Comparison of ENCODE assay signal across 8 mouse cellular contexts in genomic region chr3:108200329-108201323, GRCm38 (mm10). TPM values are rescaled to one million over a fixed set of nuclear protein-coding genes. Genes with fewer than 3 reads are reported as not detected.
DNase-seq lines count a peak whose midpoint lies in the region; ATAC-seq and TF ChIP-seq lines count a peak whose summit lies in the region.

Gene Cyb561d1, minus strand, starts transcription at chr3:108201212.

- in situ Hi-C loops in Patski (cut with MboI; ENCODE audit: low pct_unique_long_range_greater_than_20kb): no loop called here

- H3K27me3 ChIP-seq in Patski: no peaks in the 10 kb centered on the region
- H3K27me3 ChIP-seq in hindbrain, embryonic 11.5 days (ENCODE audit: control insufficient read depth, insufficient read depth, low read length): no peaks in the 10 kb centered on the region
- no peaks in the 10 kb centered on the region for H3K27me3 ChIP-seq in lung, postnatal 0 days (replicated peaks; ENCODE audit: insufficient read depth, low read length)

- no peaks in the 10 kb centered on the region for H3K9me3 ChIP-seq in hindbrain, embryonic 11.5 days (ENCODE audit: control insufficient read depth, low read length)
- H3K9me3 ChIP-seq in lung, postnatal 0 days (ENCODE audit: low read length): no peaks in the 10 kb centered on the region

- DNase-seq in Patski (ENCODE audit: low read depth, low spot score): peak; percentile 85
- peak; percentile 91 to 93 for DNase-seq in cerebellum, postnatal 10 days
- DNase-seq in frontal cortex, postnatal 10 days (ENCODE audit: low spot score in 2 of 2): peak; percentile 84 to 86
- peak; percentile 92 for DNase-seq in hindbrain, embryonic 11.5 days (ENCODE audit: low spot score)
- peak; percentile 88 to 94 for DNase-seq in layer of hippocampus, postnatal 10 days (ENCODE audit: low spot score in 2 of 2)
- peak; percentile 96 for DNase-seq in lung, postnatal 0 days (ENCODE audit: low spot score)
- DNase-seq in ovary, postnatal 10 days (ENCODE audit: low spot score): peak; percentile 86
- peak; percentile 99 for DNase-seq in thymus, postnatal 14 days

- peak within 1 kb of the TSS; percentile 64 for H3K4me2 ChIP-seq in hindbrain, embryonic 11.5 days (replicated peaks; ENCODE audit: low read depth, low read length)
- H3K4me2 ChIP-seq in lung, postnatal 0 days (replicated peaks; ENCODE audit: low read depth, low read length): peak within 1 kb of the TSS; percentile 64

- H3K9ac ChIP-seq in hindbrain, embryonic 11.5 days (ENCODE audit: low read depth, low read length): peak within 1 kb of the TSS; percentile 51
- peak within 1 kb of the TSS; percentile 56 for H3K9ac ChIP-seq in lung, postnatal 0 days (replicated peaks; ENCODE audit: low read depth)

- ATAC-seq in Patski: peak; percentile 87
- peak; percentile 91 for ATAC-seq in hindbrain, embryonic 11.5 days (ENCODE audit: low FRiP score)
- peak; percentile 95 for ATAC-seq in lung, postnatal 0 days

- CTCF ChIA-PET in Patski (lab: Charles Lee): interaction anchor here (0.7 to 15.7 kb wide), 12 partner anchors 9 to 189 kb away, joined by 3 to 247 read pairs (median 6); partner anchors contain the start of genes Amigo1 and Atxn7l2

- TF ChIP-seq CTCF in Patski (IDR thresholded peaks at IDR 0.05): no peak
- TF ChIP-seq CTCF in lung, postnatal 0 days (IDR thresholded peaks at IDR 0.05): peak; percentile 80

- H3K4me1 ChIP-seq in hindbrain, embryonic 11.5 days (replicated peaks; ENCODE audit: control insufficient read depth, insufficient read depth, low read length): peaks cover 14% of the 10 kb centered on the region
- H3K4me1 ChIP-seq in lung, postnatal 0 days (ENCODE audit: insufficient read depth, low read depth, low read length): peaks cover 18% of the 10 kb centered on the region; the same call in 1 of the 2 replicates

- POLR2A ChIA-PET in Patski (lab: Charles Lee): interaction anchor here (0.6 to 3.5 kb wide), 9 partner anchors 9 to 56 kb away, joined by 3 to 17 read pairs (median 5); partner anchors contain the start of genes Amigo1, Atxn7l2, Gnai3 and Psma5

- H3K36me3 ChIP-seq in hindbrain, embryonic 11.5 days (ENCODE audit: control insufficient read depth, insufficient read depth, low read length): peaks cover 3% of the 10 kb centered on the region; the same call in 1 of the 2 replicates
- H3K36me3 ChIP-seq in lung, postnatal 0 days (ENCODE audit: insufficient read depth, low read length): no peaks in the 10 kb centered on the region

- TF ChIP-seq EP300 in lung, postnatal 0 days (IDR thresholded peaks at IDR 0.05): no peak

- WGBS in hindbrain, embryonic 11.5 days: 3% methylated on average over 43 of the region's 44 CpGs
- 3% methylated on average over 43 of the region's 44 CpGs for WGBS in lung, postnatal 0 days

- H3K4me3 ChIP-seq in hindbrain, embryonic 11.5 days (ENCODE audit: low read depth, low read length): peak within 1 kb of the TSS; percentile 59
- H3K4me3 ChIP-seq in lung, postnatal 0 days (ENCODE audit: low read depth, low read length): peak within 1 kb of the TSS; percentile 75

- H3K27ac ChIP-seq in hindbrain, embryonic 11.5 days (ENCODE audit: low read depth, low read length): peak within 1 kb of the TSS; percentile 82
- H3K27ac ChIP-seq in lung, postnatal 0 days (ENCODE audit: low read length): peak within 1 kb of the TSS; percentile 93

RNA-seq across cellular contexts. Expression of gene Cyb561d1, which starts in this region (rescaled TPM):
- 9.2 TPM for polyA plus RNA-seq in Patski (2021)
- polyA plus RNA-seq in hindbrain, embryonic 11.5 days (2014; fragmentation: Nextera tagmentation; extraction: Ambion mirVana): 2.4 and 2.6 TPM in 2 replicates
- 10 to 100 TPM; 10.6 to 11.2 TPM for total RNA-seq in layer of hippocampus, postnatal 10 days (2021)
- polyA plus RNA-seq in lung, postnatal 0 days (2015; fragmentation: Nextera tagmentation; extraction: Ambion mirVana): 4.8 and 4.9 TPM in 2 replicates

Comparison
In these comparisons a context has a peak if more than half of its experiments do, and no peak if none do; other contexts are left out.
1. Peak in every context shown above with its lines: DNase-seq, ATAC-seq, H3K4me3 ChIP-seq and H3K27ac ChIP-seq.